Mouse (Mus musculus): ENCODE measurements around the gene Olfr316. TPM values are rescaled to one million over a fixed set of nuclear protein-coding genes. Genes with fewer than 3 reads are reported as not detected.
"Not testable (repeated sequence)": the region's sequence is repeated elsewhere in the genome, so short reads cannot be mapped to it uniquely, and the experiment has no call there.

Olfr316 gene
- polyA plus RNA-seq (2015; fragmentation: Nextera tagmentation; extraction: Ambion mirVana) = not detected in 2 replicates

GRCm38 (mm10) chr11:58752434-58752833, at the start of gene Olfr316:
Gene Olfr316 (plus strand): TSS chr11:58752734.
- no peak within 1 kb of the TSS for H3K4me2 ChIP-seq
- H3K4me1 ChIP-seq = no peaks in the 10 kb centered on the region
- no peak for ATAC-seq (ENCODE audit: low FRiP score)
- H3K36me3 ChIP-seq = no peaks in the 10 kb centered on the region
- WGBS = 94% methylated on average over 2 of the region's 2 CpGs
- H3K9me3 ChIP-seq (replicated peaks) = no peaks in the 10 kb centered on the region
- H3K4me3 ChIP-seq (replicated peaks) = no peak within 1 kb of the TSS
- H3K27me3 ChIP-seq (replicated peaks) = no peaks in the 10 kb centered on the region
- no peak within 1 kb of the TSS for H3K27ac ChIP-seq (replicated peaks)
- no peak within 1 kb of the TSS for H3K9ac ChIP-seq (replicated peaks)

GRCm38 (mm10) chr11:58709086-58709485, 43.4 kb upstream of the Olfr316 start:
- H3K9me3 ChIP-seq (replicated peaks) = no peaks in the 10 kb centered on the region
- H3K27ac ChIP-seq (replicated peaks) = no peak overlapping the region
- no peak overlapping the region for H3K4me3 ChIP-seq (replicated peaks)
- WGBS = 77% methylated on average over 11 of the region's 11 CpGs
- no peaks in the 10 kb centered on the region for H3K36me3 ChIP-seq
- no peak for ATAC-seq (ENCODE audit: low FRiP score)
- H3K27me3 ChIP-seq (replicated peaks) = no peaks in the 10 kb centered on the region
- no peak overlapping the region for H3K9ac ChIP-seq (replicated peaks)
- H3K4me2 ChIP-seq = no peak overlapping the region
- no peaks in the 10 kb centered on the region for H3K4me1 ChIP-seq

- not testable (repeated sequence) for H3K36me3 ChIP-seq; H3K27ac ChIP-seq (replicated peaks); H3K27me3 ChIP-seq (replicated peaks); H3K9ac ChIP-seq (replicated peaks); ATAC-seq (ENCODE audit: low FRiP score); H3K4me1 ChIP-seq; H3K9me3 ChIP-seq (replicated peaks); H3K4me2 ChIP-seq; H3K4me3 ChIP-seq (replicated peaks)
- WGBS = 90% methylated on average over 7 of the region's 7 CpGs
These were observed 34.8 kb upstream of the Olfr316 start for GRCm38 (mm10) chr11:58717723-58718122.

- no peak overlapping the region for H3K9ac ChIP-seq (replicated peaks)
- H3K9me3 ChIP-seq (replicated peaks) = no peaks in the 10 kb centered on the region
- no peak overlapping the region for H3K27ac ChIP-seq (replicated peaks)
- no peaks in the 10 kb centered on the region for H3K36me3 ChIP-seq
- WGBS = 87% methylated on average over 4 of the region's 4 CpGs
- H3K4me1 ChIP-seq = no peaks in the 10 kb centered on the region
- ATAC-seq (ENCODE audit: low FRiP score) = no peak
- H3K4me2 ChIP-seq = no peak overlapping the region
- no peaks in the 10 kb centered on the region for H3K27me3 ChIP-seq (replicated peaks)
- no peak overlapping the region for H3K4me3 ChIP-seq (replicated peaks)
These were observed 32.8 kb upstream of the Olfr316 start for GRCm38 (mm10) chr11:58719701-58720100.

GRCm38 (mm10) chr11:58723914-58724313, 28.6 kb upstream of the Olfr316 start, which contains the start of gene Olfr318:
Gene Olfr318 (minus strand): TSS chr11:58724014.
- Histone ChIP-seq H3K4me1 (no peaks in the 10 kb centered on the region), H3K4me2 (no peak within 1 kb of the TSS), H3K9ac (replicated peaks) (no peak within 1 kb of the TSS), H3K36me3 (no peaks in the 10 kb centered on the region), H3K4me3 (replicated peaks) (no peak within 1 kb of the TSS), H3K27ac (replicated peaks) (no peak within 1 kb of the TSS), H3K9me3 (replicated peaks) (no peaks in the 10 kb centered on the region), H3K27me3 (replicated peaks) (no peaks in the 10 kb centered on the region)
- ATAC-seq (ENCODE audit: low FRiP score) = no peak

- not testable (repeated sequence) for H3K4me2 ChIP-seq; H3K36me3 ChIP-seq; H3K27ac ChIP-seq (replicated peaks); H3K9ac ChIP-seq (replicated peaks); H3K9me3 ChIP-seq (replicated peaks); ATAC-seq (ENCODE audit: low FRiP score); H3K27me3 ChIP-seq (replicated peaks); H3K4me3 ChIP-seq (replicated peaks); H3K4me1 ChIP-seq
- 80% methylated on average over 6 of the region's 6 CpGs for WGBS
These were observed 24.5 kb upstream of the Olfr316 start for GRCm38 (mm10) chr11:58727896-58728650.

- no peaks in the 10 kb centered on the region for H3K4me1 ChIP-seq
- no peak overlapping the region for H3K4me2 ChIP-seq
- H3K36me3 ChIP-seq = no peaks in the 10 kb centered on the region
- 48% methylated on average over 3 of the region's 3 CpGs for WGBS
- H3K9me3 ChIP-seq (replicated peaks) = no peaks in the 10 kb centered on the region
- H3K27me3 ChIP-seq (replicated peaks) = no peaks in the 10 kb centered on the region
- H3K9ac ChIP-seq (replicated peaks) = no peak overlapping the region
- ATAC-seq (ENCODE audit: low FRiP score) = no peak
- H3K4me3 ChIP-seq (replicated peaks) = no peak overlapping the region
- no peak overlapping the region for H3K27ac ChIP-seq (replicated peaks)
These were observed 19.2 kb upstream of the Olfr316 start for GRCm38 (mm10) chr11:58733372-58733771.

- H3K9me3 ChIP-seq (replicated peaks) = no peaks in the 10 kb centered on the region
- ATAC-seq (ENCODE audit: low FRiP score) = no peak
- H3K27me3 ChIP-seq (replicated peaks) = no peaks in the 10 kb centered on the region
- no peaks in the 10 kb centered on the region for H3K4me1 ChIP-seq
- H3K4me2 ChIP-seq = no peak within 1 kb of the TSS
- no peaks in the 10 kb centered on the region for H3K36me3 ChIP-seq
- no peak within 1 kb of the TSS for H3K9ac ChIP-seq (replicated peaks)
- H3K4me3 ChIP-seq (replicated peaks) = no peak within 1 kb of the TSS
- H3K27ac ChIP-seq (replicated peaks) = no peak within 1 kb of the TSS
- 84% methylated on average over 4 of the region's 4 CpGs for WGBS
These were observed 13.7 kb upstream of the Olfr316 start, which contains the start of gene Olfr317 for GRCm38 (mm10) chr11:58738792-58739262. Gene Olfr317 (minus strand): TSS chr11:58739212.

- not testable (repeated sequence) for H3K4me1 ChIP-seq; H3K27me3 ChIP-seq (replicated peaks); H3K36me3 ChIP-seq; H3K4me2 ChIP-seq; ATAC-seq (ENCODE audit: low FRiP score); H3K9me3 ChIP-seq (replicated peaks); H3K27ac ChIP-seq (replicated peaks); H3K9ac ChIP-seq (replicated peaks); H3K4me3 ChIP-seq (replicated peaks)
- 85% methylated on average over 18 of the region's 18 CpGs for WGBS
These were observed 1.4 kb upstream of the Olfr316 start for GRCm38 (mm10) chr11:58751096-58751495.

GRCm38 (mm10) chr11:58772888-58773287, 20.4 kb downstream of the Olfr316 start, which contains the start of gene Olfr315:
Gene Olfr315 (plus strand): TSS chr11:58773188.
- no peak for ATAC-seq (ENCODE audit: low FRiP score)
- Histone ChIP-seq H3K27me3 (replicated peaks) (no peaks in the 10 kb centered on the region), H3K27ac (replicated peaks) (no peak within 1 kb of the TSS), H3K9ac (replicated peaks) (no peak within 1 kb of the TSS), H3K4me3 (replicated peaks) (no peak within 1 kb of the TSS), H3K9me3 (replicated peaks) (no peaks in the 10 kb centered on the region), H3K4me1 (no peaks in the 10 kb centered on the region), H3K36me3 (no peaks in the 10 kb centered on the region), H3K4me2 (no peak within 1 kb of the TSS)

- 85% methylated on average over 6 of the region's 6 CpGs for WGBS
- H3K9me3 ChIP-seq (replicated peaks) = no peaks in the 10 kb centered on the region
- H3K27ac ChIP-seq (replicated peaks) = no peak within 1 kb of the TSS
- no peak within 1 kb of the TSS for H3K9ac ChIP-seq (replicated peaks)
- no peak within 1 kb of the TSS for H3K4me2 ChIP-seq
- no peaks in the 10 kb centered on the region for H3K27me3 ChIP-seq (replicated peaks)
- H3K4me1 ChIP-seq = no peaks in the 10 kb centered on the region
- no peaks in the 10 kb centered on the region for H3K36me3 ChIP-seq
- ATAC-seq (ENCODE audit: low FRiP score) = no peak
- H3K4me3 ChIP-seq (replicated peaks) = no peak within 1 kb of the TSS
These were observed 30.1 kb downstream of the Olfr316 start, which contains the start of gene Olfr314 for GRCm38 (mm10) chr11:58782480-58783089. Gene Olfr314 (plus strand): TSS chr11:58782952.

- no peaks in the 10 kb centered on the region for H3K27me3 ChIP-seq (replicated peaks)
- H3K4me3 ChIP-seq (replicated peaks) = no peak overlapping the region
- H3K27ac ChIP-seq (replicated peaks) = no peak overlapping the region
- H3K9me3 ChIP-seq (replicated peaks) = no peaks in the 10 kb centered on the region
- H3K4me2 ChIP-seq = no peak overlapping the region
- WGBS = 93% methylated on average over 2 of the region's 2 CpGs
- no peak for ATAC-seq (ENCODE audit: low FRiP score)
- H3K9ac ChIP-seq (replicated peaks) = no peak overlapping the region
- H3K36me3 ChIP-seq = no peaks in the 10 kb centered on the region
- H3K4me1 ChIP-seq = no peaks in the 10 kb centered on the region
These were observed 31.6 kb downstream of the Olfr316 start for GRCm38 (mm10) chr11:58784182-58784581.
